Mouse (Mus musculus) embryonic facial prominence, embryonic 14.5 days (tissue): Measurements from ENCODE around the gene Slc25a20. TPM values are rescaled to one million over a fixed set of nuclear protein-coding genes. Genes with fewer than 3 reads are reported as not detected.

Experiments
- ATAC-seq: fragments of 200-750 bp; cut with Nextera tagmentation; 2 replicates; pipeline ENCODE4 v1.8.0; 2017; ENCODE audit warnings: low read depth, moderate number of reproducible peaks, moderate TSS enrichment
- DNase-seq: peaks from one replicate; pipeline ENCODE4 v3.0.0-alpha.2; 2015; ENCODE audit warnings: low spot score
- H3K27ac ChIP-seq: fragments of 300-500 bp; sonication (generic); replicated peaks from 2 replicates; pipeline ENCODE4 v1.5.1; 2014; ENCODE audit warnings: low read depth, mild to moderate bottlenecking, low read length, moderate library complexity
- H3K27me3 ChIP-seq: fragments of 300-500 bp; sonication (generic); replicated peaks from 2 replicates; pipeline ENCODE4 v1.6.1; 2014; ENCODE audit warnings: low read length; ENCODE audit not compliant: control insufficient read depth, insufficient read depth
- H3K36me3 ChIP-seq: fragments of 300-500 bp; sonication (generic); 2 replicates; pipeline ENCODE4 v1.6.1; 2014; ENCODE audit warnings: low read length, mixed read lengths; ENCODE audit not compliant: control insufficient read depth, insufficient read depth
- H3K4me1 ChIP-seq: fragments of 300-500 bp; sonication (generic); 2 replicates; pipeline ENCODE4 v1.6.1; 2014; ENCODE audit warnings: antibody characterized with exemption, low read length; ENCODE audit not compliant: control insufficient read depth, insufficient read depth
- H3K4me2 ChIP-seq: fragments of 300-500 bp; sonication (generic); 2 replicates; pipeline ENCODE4 v1.6.1; 2014; ENCODE audit warnings: low read depth, mild to moderate bottlenecking, low read length, moderate library complexity, mixed read lengths
- H3K4me3 ChIP-seq: fragments of 300-500 bp; sonication (generic); 2 replicates; pipeline ENCODE4 v1.5.1; 2014; ENCODE audit warnings: low read depth, mild to moderate bottlenecking, low read length
- H3K9ac ChIP-seq: fragments of 300-500 bp; sonication (generic); 2 replicates; pipeline ENCODE4 v1.6.1; 2014; ENCODE audit warnings: low read depth, mild to moderate bottlenecking, low read length, moderate library complexity, mixed read lengths
- H3K9me3 ChIP-seq: fragments of 300-500 bp; sonication (generic); 2 replicates; pipeline ENCODE4 v1.6.1; 2016; ENCODE audit warnings: low read length; ENCODE audit not compliant: control insufficient read depth
- WGBS: fragments of 180-500 bp; shearing (Covaris S2); extraction: QIAGEN DNeasy Blood & Tissue Kit; methylation state at CpG from one replicate; pipeline ENCODE4 v1.1.7; 2014; 5-methylcytosine and 5-hydroxymethylcytosine counted together
- polyA plus RNA-seq: library from polyadenylated mRNA; unstranded; fragments of >200 nt; fragmentation: Nextera tagmentation; extraction: Ambion mirVana; gene quantifications from 2 replicates; pipeline ENCODE4 v1.2.1, GENCODE M21; 2014

Slc25a20 gene
- polyA plus RNA-seq, 1 experiment from 2014 or later, result 24.0 TPM

- 46% methylated on average over 12 of the region's 12 CpGs for WGBS
- Histone ChIP-seq H3K36me3 (no peaks in the 10 kb centered on the region), H3K4me3 (no peak overlapping the region), H3K9me3 (no peaks in the 10 kb centered on the region), H3K27ac (no peak overlapping the region), H3K9ac (no peak overlapping the region), H3K4me1 (no peaks in the 10 kb centered on the region), H3K27me3 (no peaks in the 10 kb centered on the region), H3K4me2 (no peak overlapping the region)
- ATAC-seq, result no peak
- no peak for DNase-seq
Measured at GRCm38 (mm10) chr9:108703373-108704110, 41.7 kb downstream of the Slc25a20 start.

- Histone ChIP-seq H3K4me3 (no peak overlapping the region), H3K36me3 (no peaks in the 10 kb centered on the region), H3K9me3 (no peaks in the 10 kb centered on the region), H3K4me2 (no peak overlapping the region), H3K9ac (no peak overlapping the region), H3K27ac (no peak overlapping the region), H3K4me1 (no peaks in the 10 kb centered on the region), H3K27me3 (no peaks in the 10 kb centered on the region)
- ATAC-seq (no peak), DNase-seq (no peak)
- 58% methylated on average over 7 of the region's 7 CpGs for WGBS
Measured at GRCm38 (mm10) chr9:108704591-108704990, 42.7 kb downstream of the Slc25a20 start.

GRCm38 (mm10) chr9:108707212-108707611 is 45.3 kb downstream of the Slc25a20 start:
- ATAC-seq (no peak), DNase-seq (no peak)
- Histone ChIP-seq H3K27ac (no peak overlapping the region), H3K9ac (no peak overlapping the region), H3K9me3 (no peaks in the 10 kb centered on the region), H3K36me3 (no peaks in the 10 kb centered on the region), H3K4me3 (no peak overlapping the region), H3K4me2 (no peak overlapping the region), H3K27me3 (no peaks in the 10 kb centered on the region), H3K4me1 (no peaks in the 10 kb centered on the region)
- 80% methylated on average over 2 of the region's 2 CpGs for WGBS

GRCm38 (mm10) chr9:108708833-108709232 is 46.9 kb downstream of the Slc25a20 start:
- H3K27ac ChIP-seq, result no peak overlapping the region
- ATAC-seq, result no peak
- no peaks in the 10 kb centered on the region for H3K4me1 ChIP-seq
- H3K36me3 ChIP-seq, result no peaks in the 10 kb centered on the region
- H3K4me2 ChIP-seq, result no peak overlapping the region
- no peak overlapping the region for H3K9ac ChIP-seq
- no peaks in the 10 kb centered on the region for H3K27me3 ChIP-seq
- no peaks in the 10 kb centered on the region for H3K9me3 ChIP-seq
- DNase-seq, result no peak
- H3K4me3 ChIP-seq, result no peak overlapping the region
- WGBS, result 91% methylated on average over 8 of the region's 8 CpGs

- no peak for DNase-seq
- H3K4me3 ChIP-seq, result no peak overlapping the region
- H3K9ac ChIP-seq, result no peak overlapping the region
- H3K4me1 ChIP-seq, result no peaks in the 10 kb centered on the region
- no peak for ATAC-seq
- no peaks in the 10 kb centered on the region for H3K9me3 ChIP-seq
- 80% methylated on average over 7 of the region's 7 CpGs for WGBS
- no peaks in the 10 kb centered on the region for H3K27me3 ChIP-seq
- no peak overlapping the region for H3K4me2 ChIP-seq
- H3K36me3 ChIP-seq, result no peaks in the 10 kb centered on the region
- H3K27ac ChIP-seq, result no peak overlapping the region
Measured at GRCm38 (mm10) chr9:108710767-108711166, 48.9 kb downstream of the Slc25a20 start.

- WGBS, result 90% methylated on average over 4 of the region's 4 CpGs
- DNase-seq, result no peak
- Histone ChIP-seq H3K9ac (no peak overlapping the region), H3K36me3 (peaks cover 33% of the 10 kb centered on the region), H3K27me3 (no peaks in the 10 kb centered on the region), H3K4me2 (no peak overlapping the region), H3K4me1 (no peaks in the 10 kb centered on the region), H3K27ac (no peak overlapping the region), H3K4me3 (no peak overlapping the region), H3K9me3 (no peaks in the 10 kb centered on the region)
- no peak for ATAC-seq
Measured at GRCm38 (mm10) chr9:108716199-108716598, 54.3 kb downstream of the Slc25a20 start.

- ATAC-seq (no peak), DNase-seq (no peak)
- Histone ChIP-seq H3K9me3 (no peaks in the 10 kb centered on the region), H3K36me3 (peaks cover 33% of the 10 kb centered on the region), H3K27me3 (no peaks in the 10 kb centered on the region), H3K4me1 (no peaks in the 10 kb centered on the region), H3K4me2 (no peak overlapping the region), H3K27ac (no peak overlapping the region), H3K9ac (no peak overlapping the region), H3K4me3 (no peak overlapping the region)
- 64% methylated on average over 2 of the region's 2 CpGs for WGBS
Measured at GRCm38 (mm10) chr9:108723751-108724150, 61.9 kb downstream of the Slc25a20 start.

GRCm38 (mm10) chr9:108726116-108726515 is 64.2 kb downstream of the Slc25a20 start:
- H3K4me3 ChIP-seq, result no peak overlapping the region
- 89% methylated on average over 5 of the region's 5 CpGs for WGBS
- no peak for ATAC-seq
- DNase-seq, result no peak
- no peaks in the 10 kb centered on the region for H3K9me3 ChIP-seq
- no peak overlapping the region for H3K4me2 ChIP-seq
- H3K27ac ChIP-seq, result no peak overlapping the region
- no peaks in the 10 kb centered on the region for H3K4me1 ChIP-seq
- H3K9ac ChIP-seq, result no peak overlapping the region
- H3K36me3 ChIP-seq, result peaks cover 27% of the 10 kb centered on the region
- H3K27me3 ChIP-seq, result no peaks in the 10 kb centered on the region

GRCm38 (mm10) chr9:108729050-108729449 is 67.2 kb downstream of the Slc25a20 start:
- peaks cover 25% of the 10 kb centered on the region for H3K36me3 ChIP-seq
- no peaks in the 10 kb centered on the region for H3K27me3 ChIP-seq
- ATAC-seq (no peak), DNase-seq (no peak)
- H3K4me1 ChIP-seq, result no peaks in the 10 kb centered on the region
- H3K27ac ChIP-seq, result no peak overlapping the region
- H3K4me2 ChIP-seq, result no peak overlapping the region
- H3K4me3 ChIP-seq, result no peak overlapping the region
- H3K9me3 ChIP-seq, result no peaks in the 10 kb centered on the region
- no peak overlapping the region for H3K9ac ChIP-seq
